Mouse (Mus musculus) frontal cortex, adult (tissue): ENCODE results near the gene Wdr25.

Experiments used
- ATAC-seq: cut with Nextera tagmentation; 2 replicates; pipeline ENCODE4 v1.9.2; 2017; ENCODE audit warnings: mild to moderate bottlenecking, moderate library complexity, mixed read lengths; ENCODE audit not compliant: low TSS enrichment

Wdr25 gene

DNA sequence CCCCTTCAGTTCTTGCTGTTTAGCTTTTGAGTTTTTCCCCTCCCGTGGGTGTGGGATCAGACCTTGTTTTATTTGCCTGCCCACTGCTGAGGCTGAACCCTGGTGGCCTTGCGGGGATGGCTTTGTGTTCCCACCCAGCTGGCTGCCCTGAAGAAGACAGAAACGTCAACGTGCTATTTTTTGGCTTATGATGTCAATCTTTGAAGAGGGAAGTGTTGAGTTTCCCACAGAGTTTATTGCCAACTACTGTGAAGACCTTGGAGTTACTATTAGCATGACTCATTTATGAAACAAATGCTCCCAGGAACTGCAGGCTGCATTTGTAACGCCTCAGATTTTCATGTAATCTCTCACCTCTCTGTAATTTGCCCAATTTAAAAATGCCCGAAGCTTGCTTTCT, 43.4 kb downstream of the Wdr25 start:
- no peak for ATAC-seq

DNA sequence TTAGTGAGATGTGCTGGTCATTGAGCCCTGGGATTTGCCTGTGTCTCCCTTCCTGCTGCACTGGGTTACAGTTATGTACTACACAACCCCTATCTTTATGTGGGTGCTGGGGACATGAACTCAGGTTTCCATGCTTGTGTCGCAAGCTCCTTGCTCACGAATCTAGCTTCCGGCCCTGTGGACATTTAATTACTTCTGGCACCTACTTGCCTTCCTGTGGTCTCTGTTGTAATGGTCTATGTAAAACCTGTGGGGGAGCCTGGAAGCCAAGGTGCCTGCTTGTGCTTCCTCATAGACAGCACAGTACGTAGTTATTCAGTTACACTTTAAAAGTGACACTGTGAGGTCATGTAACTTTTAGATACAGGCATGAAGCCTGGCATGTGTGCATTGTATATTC, 44.1 kb downstream of the Wdr25 start:
- no peak for ATAC-seq

DNA sequence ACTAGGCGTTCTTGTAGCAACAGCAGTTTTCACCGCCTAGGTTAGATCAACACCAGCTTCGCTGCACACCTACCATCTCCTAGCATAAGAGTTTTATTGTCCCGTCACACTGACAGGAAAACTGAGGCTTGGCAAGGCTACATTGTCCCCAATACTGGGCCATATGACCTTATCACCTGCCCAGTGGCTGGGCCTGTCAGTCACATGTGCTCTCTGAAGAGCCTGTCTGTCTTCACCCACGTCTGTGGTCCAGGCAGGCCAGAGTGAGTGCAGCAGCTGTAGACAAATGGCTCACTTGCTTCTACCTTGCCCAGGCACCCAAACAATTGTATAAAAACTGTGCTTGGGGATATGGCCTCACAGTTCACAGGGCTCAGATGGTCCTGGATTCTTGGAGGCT, 45.4 kb downstream of the Wdr25 start:
- ATAC-seq: no peak

DNA sequence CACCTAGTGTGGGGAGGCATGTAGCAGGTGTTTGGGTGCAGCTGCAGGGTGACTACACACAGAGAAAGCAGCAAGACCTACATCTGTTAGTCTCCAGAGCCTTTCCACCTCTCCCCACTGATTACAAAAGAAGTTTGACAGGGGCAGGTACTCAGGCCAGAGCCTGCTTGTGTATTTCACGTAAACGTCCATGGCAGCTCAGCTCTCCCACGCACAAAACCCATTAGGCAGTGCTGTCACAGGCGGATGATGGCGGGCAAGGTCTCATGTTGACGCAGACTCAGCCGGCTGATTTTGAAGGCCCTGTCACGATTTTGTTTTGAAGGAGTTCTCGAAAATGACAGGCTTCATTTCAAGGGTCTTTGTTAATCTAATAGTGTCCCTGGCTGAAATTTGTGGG, 45.9 kb downstream of the Wdr25 start:
- ATAC-seq: no peak

DNA sequence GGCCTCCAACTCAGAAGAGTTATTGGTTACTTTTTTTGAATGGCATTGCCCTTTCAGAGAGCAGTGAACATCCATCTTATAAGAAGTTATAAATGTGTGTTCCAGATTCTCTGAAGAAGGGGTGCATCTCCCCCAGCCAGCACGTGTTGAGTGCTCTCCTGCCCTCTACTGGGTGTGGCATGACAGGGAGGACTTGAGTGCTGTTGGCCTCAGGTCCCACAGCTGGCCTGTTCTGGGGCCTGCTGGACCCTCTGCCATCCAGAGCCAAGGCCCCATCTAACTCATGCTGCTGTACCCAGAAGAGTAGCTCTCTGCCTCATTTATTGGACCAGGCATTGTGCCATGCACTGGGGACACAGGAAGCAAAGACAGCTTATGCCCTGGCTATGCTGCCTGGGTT, 46.8 kb downstream of the Wdr25 start:
- no peak for ATAC-seq

DNA sequence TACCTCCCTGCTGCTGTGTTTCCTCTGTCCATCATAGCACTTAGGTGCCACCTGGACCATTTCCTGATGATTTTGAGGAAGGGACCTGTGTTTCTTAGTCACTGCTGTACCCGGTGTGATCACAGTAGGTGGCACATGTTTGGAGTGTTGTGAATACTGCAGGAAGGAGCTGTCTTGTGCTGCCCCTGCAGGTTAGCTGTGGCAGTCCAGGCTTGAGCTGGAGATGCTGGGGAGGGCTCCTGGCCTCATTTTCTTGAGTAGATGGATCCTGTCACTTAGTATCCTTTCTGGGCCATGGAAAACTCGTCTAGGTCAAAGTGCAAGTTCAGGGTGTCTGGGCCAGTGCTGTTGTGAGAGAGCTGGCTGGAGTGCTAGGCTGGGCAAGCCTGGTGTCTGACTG, 47.9 kb downstream of the Wdr25 start:
- no peak for ATAC-seq

DNA sequence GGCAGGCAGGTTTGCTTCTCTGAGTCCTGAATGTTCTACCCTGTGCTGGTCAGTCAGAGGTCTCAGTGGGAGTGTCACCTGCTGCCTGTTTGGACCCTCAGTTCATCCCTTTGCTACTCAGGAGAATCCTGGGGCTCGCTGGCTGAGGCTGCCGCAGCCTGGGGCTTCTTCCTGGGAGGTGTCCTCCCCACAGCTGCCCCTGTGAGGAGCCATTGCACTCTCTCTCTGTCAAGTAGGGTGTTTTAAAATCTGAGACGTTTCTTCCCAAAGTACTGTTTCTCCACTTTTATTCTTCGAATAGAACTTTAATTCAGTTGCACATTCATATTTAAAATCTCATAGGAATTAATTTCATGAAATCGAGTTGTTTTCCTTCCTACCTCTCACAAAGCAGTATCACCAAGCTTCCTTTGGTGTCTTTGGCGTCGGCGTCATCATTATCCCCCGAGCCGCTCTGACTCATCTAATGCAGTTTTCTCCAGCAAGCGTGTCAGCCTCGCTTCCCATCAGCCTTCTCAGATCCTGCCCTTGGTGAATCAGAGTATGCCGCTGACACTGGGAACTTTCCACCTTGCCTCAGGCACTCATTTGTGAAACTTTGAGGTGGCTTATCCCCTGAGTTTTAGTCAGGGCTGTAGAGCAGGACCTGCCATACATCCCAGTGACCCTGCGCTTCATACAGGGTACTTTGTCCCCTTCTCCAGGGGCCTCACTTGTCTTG, 48.9 kb downstream of the Wdr25 start:
- ATAC-seq: peak; percentile 88

DNA sequence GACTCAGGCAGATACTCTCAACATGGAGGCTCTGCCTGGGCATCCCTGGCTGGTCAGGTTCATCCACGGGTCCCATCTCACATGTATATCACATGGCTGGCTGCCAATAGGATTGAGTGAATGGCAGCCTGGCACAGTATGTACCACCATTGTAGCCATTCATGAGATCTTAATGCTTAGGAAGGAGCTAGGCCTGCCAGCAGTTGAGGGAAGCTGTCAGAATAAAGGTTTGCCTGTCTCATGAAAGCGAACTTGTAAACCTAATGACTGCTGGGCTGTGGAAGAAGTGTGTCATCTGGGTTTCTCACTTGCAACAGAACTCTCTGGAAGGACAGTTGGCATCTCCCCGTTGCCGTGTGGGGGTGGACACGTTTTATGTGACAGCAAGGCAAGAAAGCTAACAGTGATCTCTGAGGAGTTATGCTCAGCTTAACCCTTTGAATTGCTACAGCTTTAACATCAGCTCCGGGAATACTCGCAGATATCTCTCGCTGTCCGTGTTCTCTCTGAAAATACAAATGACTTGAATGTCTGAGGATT, 59.6 kb downstream of the Wdr25 start:
- peak; percentile 27 for ATAC-seq

DNA sequence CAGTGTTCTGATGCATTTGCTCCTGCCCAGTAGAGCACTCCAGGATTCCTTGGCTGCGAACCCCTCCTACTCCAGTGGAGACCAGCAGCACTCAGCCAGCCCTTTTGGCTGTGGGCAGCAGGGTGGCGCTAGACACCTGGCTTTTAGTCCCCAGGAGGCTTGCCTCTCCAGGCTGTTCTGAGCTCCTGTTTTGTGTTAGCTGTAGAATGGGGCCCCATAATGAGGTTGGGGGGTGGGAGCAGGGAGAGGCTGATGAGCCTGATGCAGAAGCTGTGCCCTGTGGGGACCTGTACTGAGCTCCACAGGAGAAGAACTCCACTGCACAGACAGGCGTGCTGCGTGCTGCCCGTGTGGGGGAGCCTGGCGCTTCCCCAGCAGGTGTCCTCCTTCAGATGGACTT, 60.4 kb downstream of the Wdr25 start:
- peak; percentile 88 for ATAC-seq

DNA sequence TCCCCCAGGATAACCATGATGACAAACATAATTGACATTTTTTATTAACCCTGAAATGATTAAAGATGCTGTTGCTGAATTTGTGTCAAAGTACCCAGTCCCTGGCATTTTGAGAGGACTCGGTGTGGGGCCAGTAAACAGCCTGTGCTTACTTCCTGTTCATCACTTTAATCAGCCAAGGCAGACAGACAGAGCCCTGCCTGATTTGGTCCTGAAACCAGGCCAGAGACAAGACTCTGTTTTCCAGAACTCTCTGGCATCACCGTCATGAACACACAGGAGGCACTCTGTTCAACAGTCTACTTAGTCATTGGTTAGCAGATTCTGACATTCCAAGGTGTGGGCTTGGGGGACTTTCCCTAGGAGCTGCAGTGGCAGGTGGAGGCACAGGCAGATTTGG, 61.0 kb downstream of the Wdr25 start:
- no peak for ATAC-seq

DNA sequence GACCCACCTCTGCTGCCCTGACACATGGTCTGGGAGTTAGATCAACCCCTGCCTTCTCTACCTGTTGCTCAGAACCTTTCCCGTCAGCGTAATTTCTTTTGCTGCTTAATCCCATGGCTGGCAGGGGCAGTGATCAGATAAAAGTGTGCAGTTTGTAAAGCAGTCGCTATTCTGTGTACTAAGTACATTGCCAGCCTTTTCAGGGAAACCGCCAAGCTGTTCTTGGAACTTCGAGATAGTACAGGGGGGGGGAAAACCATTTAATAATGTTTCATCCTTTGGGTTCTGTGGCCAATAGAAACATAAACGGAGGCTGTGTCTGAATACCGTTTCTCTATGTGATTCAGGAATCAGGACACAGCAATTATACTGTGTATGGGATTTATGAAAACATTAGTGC, 65.1 kb downstream of the Wdr25 start:
- ATAC-seq: no peak

DNA sequence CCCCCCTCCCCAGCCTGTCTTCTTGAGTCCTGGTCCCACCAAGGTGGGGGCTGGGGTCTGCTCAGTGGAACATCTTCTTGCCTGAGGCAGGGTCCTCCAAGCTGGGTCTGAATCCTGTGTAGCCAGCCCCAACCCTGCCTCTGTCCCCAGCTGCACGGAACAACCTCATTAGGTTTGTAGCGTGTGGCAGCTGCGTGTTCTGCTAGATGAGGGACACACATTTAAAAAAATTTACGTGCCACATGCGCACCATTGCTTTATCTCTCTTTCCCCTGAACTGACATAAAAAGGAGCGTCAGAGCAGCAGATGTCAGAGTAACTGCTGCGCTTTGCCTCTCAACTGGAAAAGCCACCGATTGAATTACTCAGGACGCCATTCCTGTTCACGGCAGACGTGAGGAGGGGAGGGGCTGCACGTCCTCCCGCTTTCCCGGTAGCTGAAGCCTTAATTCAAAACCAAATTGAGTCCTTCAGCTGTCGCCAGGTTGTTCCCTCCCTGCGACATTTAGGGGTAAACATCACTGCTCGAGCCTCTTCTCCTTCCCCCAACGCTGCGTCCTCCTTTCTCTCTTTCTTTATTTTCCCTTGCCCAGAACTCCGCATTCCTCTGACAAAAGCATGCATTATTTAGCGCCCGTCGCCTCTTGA, 65.7 kb downstream of the Wdr25 start:
- ATAC-seq: peak; percentile 27; the same call in 1 of the 2 replicates

DNA sequence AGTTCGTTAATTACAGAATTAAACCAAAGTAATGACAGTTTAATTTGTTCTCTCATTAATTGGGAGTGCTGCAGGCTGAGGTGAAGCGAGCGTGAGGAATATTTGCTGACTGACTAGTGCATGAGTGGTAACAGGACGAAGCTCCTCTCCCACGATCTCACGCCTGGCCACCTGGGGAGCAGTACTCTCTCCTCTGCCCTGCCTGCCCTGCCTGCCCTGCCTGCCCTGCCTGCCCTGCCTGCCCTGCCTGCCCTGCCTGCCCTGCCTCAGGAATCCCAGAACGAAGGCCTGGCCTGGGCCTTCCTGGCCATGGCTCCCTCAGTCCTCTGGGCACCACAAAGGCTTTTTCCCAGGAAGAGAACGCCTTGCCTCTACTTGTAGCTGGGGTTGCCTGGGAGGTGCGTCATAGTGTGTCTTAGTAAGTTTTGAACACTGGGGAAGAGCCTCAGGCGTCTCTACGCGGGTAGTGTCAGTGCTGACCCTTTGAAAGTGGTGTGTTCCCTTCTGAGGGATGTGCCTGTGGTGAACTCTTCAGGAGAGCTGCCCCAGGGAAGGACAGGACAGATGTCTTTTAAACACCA, 66.3 kb downstream of the Wdr25 start:
- ATAC-seq: no peak; the same call in 1 of the 2 replicates

DNA sequence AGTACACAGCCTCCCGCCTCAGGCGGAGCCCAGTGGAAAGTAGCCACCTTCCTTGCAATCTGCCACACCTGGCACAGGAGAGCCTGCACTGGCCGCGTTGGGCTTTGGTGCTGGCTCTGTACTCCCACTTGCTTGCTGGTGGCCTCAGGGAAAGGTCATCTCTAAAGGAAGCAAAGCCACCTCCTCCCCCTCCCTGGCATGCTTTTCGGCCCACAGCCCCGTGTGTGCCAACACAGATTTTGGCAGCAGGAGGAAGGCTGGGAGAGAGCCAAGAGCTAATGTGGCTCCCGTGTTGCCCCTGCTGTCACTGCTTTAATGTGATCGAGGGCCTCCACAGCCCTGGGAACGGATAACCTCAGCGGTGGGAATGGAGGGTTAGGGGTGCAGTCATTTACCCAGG, 66.8 kb downstream of the Wdr25 start:
- ATAC-seq: no peak

DNA sequence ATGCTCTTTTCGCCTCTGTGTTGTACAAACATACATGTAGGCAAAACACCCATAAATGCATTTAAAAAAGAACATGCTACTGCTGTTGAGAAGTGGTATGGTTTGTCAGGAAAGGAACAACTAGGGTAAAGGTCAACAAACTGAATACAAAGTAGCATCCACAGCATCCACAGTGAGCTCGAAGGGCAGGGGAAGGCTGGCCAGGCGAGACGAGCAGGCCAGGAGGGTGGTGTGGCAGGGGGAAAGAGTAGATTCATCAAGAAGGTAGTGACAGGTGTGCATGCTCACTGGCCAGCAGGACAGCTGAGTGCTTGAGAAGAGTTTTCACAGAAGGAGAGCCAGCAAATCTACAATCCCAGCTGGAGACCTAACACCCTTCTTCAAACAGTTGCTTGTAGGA, 74.2 kb downstream of the Wdr25 start:
- ATAC-seq: no peak

DNA sequence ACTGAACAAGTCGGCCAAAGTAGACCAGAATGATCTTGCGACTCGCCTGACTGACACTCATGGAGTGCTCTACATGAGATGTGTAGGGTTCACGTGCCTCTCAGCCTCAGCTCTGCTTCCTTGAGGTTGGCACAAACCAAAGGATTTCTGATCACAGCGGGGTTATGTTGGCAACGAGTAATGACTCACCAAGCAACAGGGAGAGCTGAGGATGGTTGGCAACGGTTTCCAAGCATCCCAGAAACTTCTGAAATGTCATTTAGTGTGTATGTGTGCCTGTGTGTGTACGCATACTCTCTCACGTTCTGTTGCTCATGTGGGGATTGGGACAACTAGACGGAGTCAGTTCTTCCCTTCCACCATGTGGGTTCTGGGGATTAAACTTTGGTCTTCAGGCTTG, 74.6 kb downstream of the Wdr25 start:
- peak; percentile 64 for ATAC-seq

DNA sequence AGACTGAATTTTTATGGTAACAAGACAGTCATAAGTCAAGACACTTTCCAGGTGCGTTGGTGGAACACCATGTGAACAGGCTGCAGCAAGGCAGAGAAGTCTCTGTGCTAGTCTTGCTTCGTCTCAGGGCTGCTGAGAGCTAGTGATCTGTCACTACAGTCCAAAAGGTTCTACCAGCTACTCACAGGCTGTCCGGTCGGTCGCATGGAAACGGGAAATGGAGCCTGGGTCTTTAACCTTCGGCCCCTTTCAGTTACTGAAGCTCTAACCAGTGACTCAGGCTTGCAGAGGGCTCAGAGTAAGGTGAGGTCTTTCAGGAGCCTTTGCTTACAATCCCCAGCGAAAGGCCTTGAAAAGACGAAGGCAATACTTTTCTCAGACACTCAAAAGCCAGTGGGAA, 78.0 kb downstream of the Wdr25 start:
- ATAC-seq: no peak

DNA sequence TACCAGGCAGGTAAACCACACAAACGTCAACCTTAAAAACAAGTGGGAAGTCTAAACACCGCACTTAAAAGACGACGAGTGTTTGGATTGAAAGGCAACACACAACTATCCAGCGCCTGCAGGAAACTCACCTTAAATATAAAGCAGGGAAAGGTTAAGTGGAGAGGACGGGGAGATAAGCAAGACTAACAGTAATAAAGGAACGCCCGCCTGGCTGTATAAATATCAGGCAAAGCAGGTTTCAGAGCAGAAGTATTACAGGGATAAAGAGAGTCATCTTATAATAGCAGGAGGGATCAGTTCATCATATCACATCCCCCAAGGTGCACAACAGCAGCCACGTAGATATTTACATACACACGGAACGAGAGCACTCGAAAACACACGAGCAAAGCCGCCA, 78.8 kb downstream of the Wdr25 start:
- no peak for ATAC-seq

DNA sequence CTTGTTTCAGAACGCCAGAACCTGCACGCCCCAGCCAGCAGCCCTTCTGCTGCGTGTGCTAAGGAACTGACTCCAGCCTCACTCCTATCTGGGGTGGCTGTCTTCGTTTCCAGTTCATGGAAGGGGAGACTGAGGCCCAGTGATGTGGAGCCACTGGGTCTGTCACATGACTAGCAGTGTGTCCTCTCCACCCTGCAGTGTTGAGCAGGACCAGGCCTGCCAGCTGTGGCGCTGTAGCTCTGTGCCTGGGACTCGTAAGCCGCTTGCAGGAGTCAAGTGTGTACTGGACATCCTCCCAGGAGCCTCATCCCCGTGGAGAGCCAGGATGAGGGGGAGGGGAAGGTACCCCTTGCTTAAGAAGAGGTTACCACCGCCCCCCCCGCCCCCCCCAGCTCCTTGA, 86.5 kb downstream of the Wdr25 start:
- no peak for ATAC-seq

DNA sequence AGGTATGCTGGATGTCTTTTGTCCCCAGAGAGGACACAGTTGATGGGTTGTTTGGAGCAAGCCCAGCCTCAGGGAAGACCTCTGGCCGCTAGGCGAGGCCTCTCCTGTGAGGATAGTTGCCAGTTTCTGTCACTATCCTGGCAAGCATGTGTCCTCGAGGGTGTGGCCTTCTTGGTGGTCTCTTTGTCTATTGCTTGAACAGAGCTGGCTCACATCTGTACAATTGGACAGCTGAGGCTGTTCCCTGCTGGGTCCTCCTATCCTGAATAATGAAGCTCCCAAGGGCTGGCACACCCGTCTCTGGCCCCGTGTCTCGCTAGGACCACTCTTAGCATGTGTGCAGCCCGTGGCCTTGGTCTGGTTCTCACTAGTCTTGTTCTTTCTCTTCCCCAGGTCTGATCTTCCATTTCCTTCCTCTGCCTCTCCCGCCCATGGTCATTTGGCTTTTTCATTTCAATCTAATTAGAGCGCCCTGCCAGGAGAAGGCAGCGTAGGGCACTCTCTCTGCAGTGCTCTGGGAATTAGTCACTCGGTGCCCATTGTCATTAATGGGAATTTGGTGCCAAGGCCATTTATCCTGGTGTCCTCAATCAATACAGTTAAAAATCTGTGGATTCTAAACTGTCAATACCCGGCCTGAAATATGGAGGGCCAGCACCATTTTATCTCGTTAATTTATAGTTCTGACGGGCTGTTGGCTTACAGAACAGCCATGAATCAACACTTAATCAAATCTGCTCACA, 88.7 kb downstream of the Wdr25 start:
- no peak for ATAC-seq

DNA sequence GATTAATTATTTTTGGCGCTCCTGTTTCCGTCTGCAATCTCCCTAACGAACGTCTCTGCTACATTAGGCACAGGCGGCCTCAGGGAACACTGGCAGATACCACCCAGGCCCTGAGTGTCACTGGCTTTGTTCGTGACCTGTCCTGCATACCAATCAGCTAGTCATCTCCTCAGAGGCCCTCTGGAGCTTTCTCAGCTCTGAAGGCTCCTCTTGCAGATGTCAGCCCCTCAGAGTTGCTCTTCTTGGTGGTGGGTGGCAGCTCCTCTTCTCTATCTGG, 89.2 kb downstream of the Wdr25 start:
- no peak for ATAC-seq

DNA sequence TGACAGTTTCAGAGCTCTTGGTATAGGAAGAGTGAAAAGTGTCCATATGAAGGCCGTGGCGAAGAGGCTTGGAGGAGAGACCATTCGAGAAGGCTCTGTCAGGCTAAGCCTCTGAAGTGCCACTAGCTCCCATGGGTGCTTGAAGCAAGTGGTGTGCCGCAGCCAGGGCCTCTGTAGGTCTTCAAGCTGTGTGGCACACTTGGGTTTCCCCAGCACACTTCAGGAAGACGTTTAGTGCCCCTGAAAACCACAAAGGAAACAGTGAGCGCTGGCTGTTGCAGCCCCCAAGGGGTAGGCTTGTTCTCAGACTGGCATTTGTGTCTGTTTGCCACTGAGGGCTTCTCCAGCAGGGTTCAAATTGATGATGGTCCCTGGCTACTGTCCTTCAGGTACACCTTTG, 90.1 kb downstream of the Wdr25 start:
- ATAC-seq: no peak

DNA sequence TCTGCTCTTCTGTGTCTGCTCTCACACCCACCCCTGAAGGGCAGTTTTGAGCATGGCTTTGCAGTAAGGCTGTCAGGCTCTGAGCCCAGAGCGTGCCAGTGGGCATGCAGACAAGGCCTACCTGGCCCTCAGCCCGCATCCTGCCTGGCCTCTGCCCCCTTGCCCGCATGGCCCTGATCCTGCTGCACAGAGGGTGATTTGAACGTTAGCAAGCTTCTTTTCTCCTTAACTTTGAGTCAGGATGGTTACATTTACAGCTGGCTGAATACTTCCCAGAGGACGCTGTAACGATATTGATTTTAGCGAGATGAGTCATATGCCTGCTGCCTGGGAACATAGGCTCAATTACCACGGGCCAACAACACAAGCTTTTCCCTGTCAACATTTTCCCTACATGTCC, 91.0 kb downstream of the Wdr25 start:
- ATAC-seq: no peak
